Mouse (Mus musculus): Measurements from ENCODE around the gene Fdps.

DNA sequence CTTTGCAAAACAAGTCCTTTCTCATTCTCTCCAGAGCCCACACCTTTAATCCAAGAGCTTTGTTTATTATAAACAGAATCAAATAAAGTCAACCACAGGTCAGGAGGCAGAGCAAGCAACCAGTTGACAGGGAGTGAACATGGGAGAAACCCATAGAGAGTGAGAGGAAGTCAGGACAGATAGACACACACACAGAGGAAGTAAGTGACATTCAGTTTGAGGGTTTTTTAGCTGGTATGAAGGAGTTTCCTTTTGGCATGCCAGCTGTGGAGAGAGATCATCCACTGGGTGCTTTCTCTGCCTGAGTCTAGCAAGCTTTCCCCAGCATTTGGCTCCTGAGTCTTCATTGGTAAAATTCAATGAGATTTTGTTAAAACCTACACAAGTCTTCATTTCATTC is 5.1 kb upstream of the Fdps start:
- no peak for TF ChIP-seq CTCF (IDR thresholded peaks at IDR 0.05; ENCODE audit: borderline replicate concordance, insufficient read depth, low read length)
- TF ChIP-seq POLR2A (IDR thresholded peaks at IDR 0.05; ENCODE audit: low read depth, low read length), result no peak
